Mouse (Mus musculus) neural tube, embryonic 13.5 days (tissue): ENCODE measurements around the gene Mecom. TPM values are rescaled to one million over a fixed set of nuclear protein-coding genes. Genes with fewer than 3 reads are reported as not detected.
"Not testable (repeated sequence)": the region's sequence is repeated elsewhere in the genome, so short reads cannot be mapped to it uniquely, and the experiment has no call there.

ENCODE experiments used
- ATAC-seq: fragments of 200-750 bp; cut with Nextera tagmentation; 2 replicates; pipeline ENCODE4 v1.8.0; 2017; ENCODE audit warnings: low read depth, mild to moderate bottlenecking, moderate TSS enrichment, moderate library complexity
- H3K27ac ChIP-seq: fragments of 300-500 bp; sonication (generic); replicated peaks from 2 replicates; pipeline ENCODE4 v1.5.1; 2015; ENCODE audit warnings: moderate library complexity, mild to moderate bottlenecking, inconsistent platforms
- H3K27me3 ChIP-seq: fragments of 300-500 bp; sonication (generic); 2 replicates; pipeline ENCODE4 v1.6.1; 2015; ENCODE audit warnings: mild to moderate bottlenecking, inconsistent platforms
- H3K36me3 ChIP-seq: fragments of 300-500 bp; sonication (generic); 2 replicates; pipeline ENCODE4 v1.6.1; 2015; ENCODE audit warnings: mild to moderate bottlenecking, inconsistent platforms
- H3K4me1 ChIP-seq: fragments of 300-500 bp; sonication (generic); replicated peaks from 2 replicates; pipeline ENCODE4 v1.6.1; 2015; ENCODE audit warnings: inconsistent platforms
- H3K4me2 ChIP-seq: fragments of 300-500 bp; sonication (generic); 2 replicates; pipeline ENCODE4 v1.6.1; 2015; ENCODE audit warnings: inconsistent platforms, mild to moderate bottlenecking, moderate library complexity
- H3K4me3 ChIP-seq: fragments of 300-500 bp; sonication (generic); 2 replicates; pipeline ENCODE4 v1.5.1; 2015; ENCODE audit warnings: mild to moderate bottlenecking, inconsistent platforms
- H3K9ac ChIP-seq: fragments of 300-500 bp; sonication (generic); 2 replicates; pipeline ENCODE4 v1.6.1; 2015; ENCODE audit warnings: moderate library complexity, mild to moderate bottlenecking, inconsistent platforms
- H3K9me3 ChIP-seq: fragments of 300-500 bp; sonication (generic); 2 replicates; pipeline ENCODE4 v1.6.1; 2016; ENCODE audit warnings: inconsistent platforms
- WGBS: fragments of 180-500 bp; shearing (Covaris S2); methylation state at CpG from one replicate; pipeline ENCODE4 v1.1.7; 2015; 5-methylcytosine and 5-hydroxymethylcytosine counted together
- polyA plus RNA-seq: library from polyadenylated mRNA; unstranded; fragments of >200 nt; fragmentation: Nextera tagmentation; extraction: Ambion mirVana; gene quantifications from 2 replicates; pipeline ENCODE4 v1.2.1, GENCODE M21; 2015

Mecom gene
- polyA plus RNA-seq, 1 experiment from 2014 or later: 8.9 TPM

DNA sequence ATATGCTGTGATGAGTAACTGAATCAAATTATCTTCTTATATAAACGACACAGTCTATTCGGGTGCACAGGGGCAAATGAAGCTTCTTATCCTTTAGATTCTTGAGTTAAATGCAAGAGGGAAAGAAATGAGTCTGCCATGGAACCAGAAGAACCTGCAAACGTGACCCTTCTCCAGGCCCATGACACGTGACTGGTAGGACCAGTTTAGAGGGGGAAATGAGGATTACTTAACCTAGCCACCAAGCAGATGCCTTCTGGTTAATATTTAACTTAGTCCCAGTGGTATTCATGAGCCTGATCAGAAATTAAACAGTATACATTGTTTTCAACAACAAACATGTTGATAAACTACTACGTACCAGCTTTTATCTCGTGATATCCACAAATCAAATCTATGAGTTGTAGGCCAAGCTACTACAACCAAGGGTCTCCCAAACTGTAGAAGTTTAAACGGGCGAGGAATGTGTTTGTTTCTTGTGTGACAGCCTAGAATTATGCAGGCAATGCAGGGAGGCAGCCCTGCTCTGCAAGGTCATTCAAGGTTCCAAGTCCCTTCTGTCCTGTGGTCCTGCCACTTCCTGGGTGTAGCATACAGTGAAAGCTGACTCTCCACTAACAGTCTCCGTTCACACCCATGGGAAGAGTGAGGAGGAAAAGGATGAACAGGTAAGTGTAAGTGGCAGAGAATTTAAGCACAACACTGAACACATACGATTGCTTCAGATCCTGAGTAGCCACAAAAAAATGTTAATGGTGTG, 97.4 kb downstream of the Mecom start:
- no peak overlapping the region for H3K4me3 ChIP-seq
- H3K4me2 ChIP-seq: no peak overlapping the region
- H3K4me1 ChIP-seq: 0 out of 2 replicates have a peak, but pooled peaks cover 15% of the 10 kb centered on the region
- no peak overlapping the region for H3K9ac ChIP-seq
- WGBS: 81% methylated on average over 10 of the region's 10 CpGs
- H3K27ac ChIP-seq: no peak overlapping the region
- H3K27me3 ChIP-seq: no peaks in the 10 kb centered on the region
- H3K9me3 ChIP-seq: no peaks in the 10 kb centered on the region
- no peak for ATAC-seq
- no peaks in the 10 kb centered on the region for H3K36me3 ChIP-seq

DNA sequence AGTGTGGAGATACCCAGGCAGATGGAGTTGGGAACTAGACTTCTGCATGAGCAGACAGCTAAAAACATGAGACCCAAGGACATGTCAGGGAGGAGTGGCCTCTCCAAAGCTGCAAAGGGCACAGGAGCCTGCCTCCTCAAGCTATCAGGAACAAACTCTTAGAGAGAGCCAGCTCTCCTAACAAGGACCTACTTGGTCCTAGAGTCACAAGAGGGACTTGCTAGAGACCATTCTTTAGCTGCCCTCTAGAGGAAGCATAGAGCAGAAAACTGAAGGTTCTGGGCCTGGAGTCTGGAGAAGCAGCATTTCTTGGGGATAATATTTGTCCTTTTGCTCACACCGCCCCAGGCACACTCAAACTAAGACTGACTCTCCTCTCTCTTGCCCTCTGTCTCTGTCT, 99.2 kb downstream of the Mecom start:
- Histone ChIP-seq H3K4me3 (no peak overlapping the region), H3K36me3 (no peaks in the 10 kb centered on the region), H3K27ac (no peak overlapping the region), H3K9me3 (no peaks in the 10 kb centered on the region), H3K4me1 (0 out of 2 replicates have a peak, but pooled peaks cover 10% of the 10 kb centered on the region), H3K9ac (no peak overlapping the region), H3K4me2 (no peak overlapping the region), H3K27me3 (no peaks in the 10 kb centered on the region)
- ATAC-seq: no peak
- 82% methylated on average over 1 of the region's 1 CpGs for WGBS

DNA sequence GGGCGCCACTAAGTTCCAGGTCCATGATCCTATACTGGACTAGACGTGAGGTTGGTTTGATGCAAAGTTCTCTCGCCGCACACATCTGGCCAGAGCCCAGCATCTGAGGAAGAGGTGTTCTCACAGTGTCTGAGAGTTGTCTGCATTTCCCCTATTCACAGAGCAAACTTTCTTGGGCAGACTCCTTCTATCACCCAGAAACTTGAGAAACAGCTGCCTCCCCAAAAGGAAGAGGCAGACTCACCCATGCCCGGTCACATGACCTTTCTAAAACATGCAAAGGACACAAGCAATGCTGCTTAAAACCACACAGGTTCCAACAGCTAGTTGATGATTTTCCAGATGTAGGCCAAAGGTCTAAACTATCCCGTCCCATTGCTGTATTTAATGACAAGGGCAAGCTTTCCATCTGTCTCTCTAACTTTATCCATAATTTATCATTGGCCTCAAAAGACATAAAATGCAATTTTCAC, 101.8 kb downstream of the Mecom start:
- H3K4me1 ChIP-seq: no peaks in the 10 kb centered on the region
- no peak overlapping the region for H3K4me3 ChIP-seq
- H3K36me3 ChIP-seq: no peaks in the 10 kb centered on the region
- no peak for ATAC-seq
- H3K9me3 ChIP-seq: no peaks in the 10 kb centered on the region
- H3K9ac ChIP-seq: no peak overlapping the region
- no peaks in the 10 kb centered on the region for H3K27me3 ChIP-seq
- WGBS: 93% methylated on average over 6 of the region's 6 CpGs
- H3K27ac ChIP-seq: no peak overlapping the region
- H3K4me2 ChIP-seq: no peak overlapping the region

DNA sequence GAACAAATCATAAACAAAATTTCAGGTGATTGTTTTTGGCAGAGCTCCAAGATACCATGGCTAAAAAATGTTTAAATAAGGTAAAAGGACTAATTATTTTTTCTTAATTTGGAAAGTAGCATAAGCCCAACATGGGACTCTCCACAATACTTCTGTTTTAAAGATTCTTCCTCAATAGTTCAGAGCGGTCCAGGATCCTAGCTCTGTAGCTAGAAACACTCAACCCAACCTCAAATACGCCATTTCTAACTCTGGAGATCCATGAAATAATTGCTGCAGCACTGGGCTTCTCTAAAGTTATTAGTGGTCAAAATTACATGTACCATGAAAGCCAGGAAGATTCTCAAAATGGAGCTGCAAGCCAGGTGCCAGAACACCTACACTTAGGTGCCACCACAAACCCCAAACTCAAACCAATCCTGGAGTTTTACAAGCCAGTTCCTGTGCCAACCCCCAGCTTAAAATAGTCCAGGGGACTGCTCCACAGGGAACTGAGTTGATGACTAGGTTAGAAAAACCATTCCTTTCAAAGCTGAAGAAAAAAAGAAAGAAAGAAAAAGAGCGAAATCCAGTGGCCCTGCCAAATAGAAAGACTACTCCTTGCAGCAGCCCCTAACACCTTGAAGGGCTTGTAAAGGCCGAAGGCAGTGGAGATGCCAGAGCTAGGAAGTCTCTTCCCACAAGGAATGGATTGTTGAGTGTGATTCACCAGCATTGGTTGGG, 102.4 kb downstream of the Mecom start:
- Histone ChIP-seq H3K9me3 (no peaks in the 10 kb centered on the region), H3K4me2 (no peak overlapping the region), H3K4me1 (no peaks in the 10 kb centered on the region), H3K9ac (no peak overlapping the region), H3K36me3 (no peaks in the 10 kb centered on the region), H3K4me3 (no peak overlapping the region), H3K27me3 (no peaks in the 10 kb centered on the region), H3K27ac (no peak overlapping the region)
- no peak for ATAC-seq
- WGBS: 91% methylated on average over 4 of the region's 4 CpGs

DNA sequence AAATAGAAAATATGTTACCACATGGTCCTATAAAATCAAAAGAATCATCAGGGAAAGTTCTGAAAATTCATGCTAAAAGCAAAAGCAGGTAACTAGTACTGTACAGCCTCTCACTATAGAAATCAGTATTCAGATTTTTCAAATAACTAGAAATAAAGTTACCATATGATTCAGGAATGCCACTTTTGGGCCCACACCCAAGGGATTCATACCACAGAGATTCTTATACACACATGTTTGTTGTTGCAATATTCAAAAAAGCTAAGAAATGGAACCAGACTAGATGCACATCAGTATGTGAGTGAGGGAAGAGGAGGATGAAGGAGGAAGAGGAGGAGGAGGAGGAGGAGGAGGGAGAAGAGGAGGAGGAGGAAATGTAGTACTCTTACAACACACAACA, 106.2 kb downstream of the Mecom start:
- no peak overlapping the region for H3K4me3 ChIP-seq
- no peak overlapping the region for H3K4me2 ChIP-seq
- no peak overlapping the region for H3K9ac ChIP-seq
- H3K4me1 ChIP-seq: no peaks in the 10 kb centered on the region
- H3K36me3 ChIP-seq: no peaks in the 10 kb centered on the region
- ATAC-seq: no peak
- H3K27me3 ChIP-seq: no peaks in the 10 kb centered on the region
- no peak overlapping the region for H3K27ac ChIP-seq
- H3K9me3 ChIP-seq: no peaks in the 10 kb centered on the region

DNA sequence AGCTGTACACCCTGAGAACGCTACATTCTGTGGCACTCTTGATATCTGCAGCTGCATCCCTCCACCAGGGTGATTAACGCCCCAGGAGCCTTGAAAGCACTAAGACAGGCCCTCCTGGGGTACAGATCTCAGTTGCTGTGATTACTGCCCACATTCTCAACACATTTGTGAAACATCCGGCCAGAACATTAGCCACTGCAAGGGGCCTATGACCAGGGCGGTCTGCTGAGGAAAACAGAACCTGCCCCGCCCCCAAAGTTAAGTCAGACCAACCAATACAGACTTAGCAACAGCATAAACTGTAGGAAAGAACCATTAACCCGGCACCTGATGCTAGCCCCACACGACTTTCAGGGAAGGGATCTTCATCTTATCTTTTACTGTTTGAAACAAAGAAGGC, 109.8 kb downstream of the Mecom start:
- Histone ChIP-seq H3K36me3 (no peaks in the 10 kb centered on the region), H3K4me1 (no peaks in the 10 kb centered on the region), H3K9ac (no peak overlapping the region), H3K4me3 (no peak overlapping the region), H3K9me3 (no peaks in the 10 kb centered on the region), H3K27ac (no peak overlapping the region), H3K4me2 (no peak overlapping the region), H3K27me3 (no peaks in the 10 kb centered on the region)
- no peak for ATAC-seq
- 33% methylated on average over 7 of the region's 7 CpGs for WGBS

DNA sequence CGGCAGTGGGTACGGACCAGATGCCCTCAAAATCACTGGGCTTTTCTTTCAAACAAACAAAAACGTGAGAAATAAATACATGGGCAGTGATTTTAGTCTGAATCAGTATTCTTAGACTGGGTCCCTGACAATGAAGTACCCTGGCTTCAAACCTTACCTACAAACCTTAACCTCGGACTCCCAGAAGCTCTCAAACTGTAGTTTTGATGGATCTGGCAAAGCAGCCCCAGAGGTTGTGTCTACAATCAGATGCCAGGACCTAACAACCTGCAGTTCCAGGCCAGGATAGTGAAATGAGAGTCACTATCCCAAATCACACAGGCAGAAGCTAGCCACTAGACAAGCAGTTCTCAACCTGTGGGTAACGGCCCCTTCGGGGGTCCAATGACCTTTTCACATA, 111.2 kb downstream of the Mecom start:
- 84% methylated on average over 6 of the region's 6 CpGs for WGBS
- Histone ChIP-seq H3K4me2 (no peak overlapping the region), H3K36me3 (no peaks in the 10 kb centered on the region), H3K4me3 (no peak overlapping the region), H3K27ac (no peak overlapping the region), H3K9me3 (no peaks in the 10 kb centered on the region), H3K27me3 (no peaks in the 10 kb centered on the region), H3K9ac (no peak overlapping the region), H3K4me1 (no peaks in the 10 kb centered on the region)
- no peak for ATAC-seq

DNA sequence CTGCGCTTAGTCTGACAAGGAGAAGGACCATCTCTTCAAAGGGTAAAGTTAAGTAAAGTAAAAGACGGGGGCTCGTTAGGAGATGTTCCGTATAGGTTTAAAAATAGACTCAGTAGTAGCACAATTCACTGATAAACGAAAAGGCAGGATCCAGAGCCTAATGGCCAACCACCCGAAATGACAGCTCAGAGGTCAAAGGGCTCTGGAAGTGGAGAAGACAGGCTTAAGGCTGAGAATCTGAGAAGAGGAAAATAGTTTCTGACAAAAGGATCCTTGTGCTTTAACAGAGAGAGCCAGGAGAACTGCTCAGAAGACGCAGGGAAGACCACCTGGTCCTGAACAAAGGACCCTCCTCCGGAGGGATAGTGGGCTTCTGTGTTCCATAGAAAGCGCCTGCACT, 111.7 kb downstream of the Mecom start:
- H3K9ac ChIP-seq: no peak overlapping the region
- WGBS: 62% methylated on average over 9 of the region's 9 CpGs
- H3K9me3 ChIP-seq: no peaks in the 10 kb centered on the region
- no peaks in the 10 kb centered on the region for H3K27me3 ChIP-seq
- ATAC-seq: no peak
- no peak overlapping the region for H3K4me2 ChIP-seq
- no peak overlapping the region for H3K27ac ChIP-seq
- no peaks in the 10 kb centered on the region for H3K36me3 ChIP-seq
- H3K4me3 ChIP-seq: no peak overlapping the region
- H3K4me1 ChIP-seq: no peaks in the 10 kb centered on the region

DNA sequence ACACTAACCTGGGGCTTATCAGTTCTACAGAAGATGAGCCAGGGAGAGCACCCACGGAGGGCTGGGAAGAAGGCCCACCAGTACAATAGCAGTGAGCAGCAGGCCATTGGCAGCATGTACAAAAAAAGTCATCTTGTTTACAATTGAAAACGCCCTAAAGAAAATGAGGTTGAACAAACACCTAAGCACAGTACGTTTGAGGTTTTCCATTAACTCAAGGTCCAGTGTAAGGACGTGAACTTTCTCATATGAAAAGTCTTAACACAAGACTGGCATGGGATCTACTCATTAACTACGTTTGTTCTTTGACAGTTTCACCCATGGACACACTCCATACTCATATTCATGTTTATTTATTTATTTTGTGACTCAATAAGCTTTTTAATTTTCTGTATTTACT, 118.9 kb downstream of the Mecom start:
- 86% methylated on average over 5 of the region's 5 CpGs for WGBS

DNA sequence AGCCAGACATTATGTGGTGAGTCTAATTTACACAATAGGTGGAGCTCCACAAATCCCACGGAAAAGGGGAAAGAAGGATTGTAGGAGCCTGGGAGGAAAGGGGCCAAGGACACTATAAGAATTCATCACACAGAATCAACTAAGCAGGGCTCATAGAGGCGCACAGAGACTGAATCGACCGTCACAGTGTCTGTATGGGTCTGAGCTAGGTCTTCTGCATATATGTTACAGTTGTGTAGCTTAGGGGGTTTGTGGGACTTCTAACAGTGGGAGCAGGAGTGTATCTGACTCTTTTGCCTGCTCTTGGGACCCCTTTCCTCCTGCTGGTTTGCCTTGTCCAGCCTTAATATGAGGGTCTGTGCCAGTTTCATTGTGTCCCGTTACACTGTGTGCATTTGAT, 123.8 kb downstream of the Mecom start:
- Histone ChIP-seq H3K27me3 (no peaks in the 10 kb centered on the region), H3K4me1 (no peaks in the 10 kb centered on the region), H3K4me3 (no peak overlapping the region), H3K9me3 (no peaks in the 10 kb centered on the region), H3K27ac (no peak overlapping the region), H3K4me2 (no peak overlapping the region), H3K9ac (no peak overlapping the region), H3K36me3 (no peaks in the 10 kb centered on the region)
- no peak for ATAC-seq
- WGBS: 89% methylated on average over 5 of the region's 5 CpGs

More for the DNA sequence above, 118.9 kb downstream of the Mecom start:
- Histone ChIP-seq H3K9me3 (no peaks in the 10 kb centered on the region), H3K4me1 (no peaks in the 10 kb centered on the region), H3K36me3 (no peaks in the 10 kb centered on the region), H3K27ac (no peak overlapping the region), H3K9ac (no peak overlapping the region), H3K4me3 (no peak overlapping the region), H3K4me2 (no peak overlapping the region), H3K27me3 (no peaks in the 10 kb centered on the region)
- no peak for ATAC-seq

DNA sequence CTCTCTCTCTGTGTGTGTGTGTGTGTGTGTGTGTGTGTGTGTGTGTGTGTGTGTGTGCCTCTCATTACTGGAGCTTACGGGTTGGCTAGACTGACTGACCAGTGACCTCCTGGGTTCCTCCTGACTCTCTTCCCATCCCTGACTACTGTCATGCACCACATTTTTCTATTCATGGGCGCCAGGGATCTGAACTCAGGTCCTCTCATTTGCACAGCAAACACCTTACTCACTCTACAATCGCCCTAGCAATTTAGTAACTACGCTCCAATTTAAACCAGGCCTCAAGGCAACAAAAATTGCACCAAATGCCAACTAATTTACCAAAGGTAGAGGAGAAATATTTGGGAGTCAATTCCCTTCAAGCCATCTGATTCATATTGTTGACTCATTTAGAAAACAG, 125.9 kb downstream of the Mecom start:
- not testable (repeated sequence) for H3K9me3 ChIP-seq, H3K4me2 ChIP-seq, H3K9ac ChIP-seq, H3K27ac ChIP-seq, H3K36me3 ChIP-seq, H3K4me3 ChIP-seq, H3K27me3 ChIP-seq, ATAC-seq, H3K4me1 ChIP-seq
- WGBS: 87% methylated on average over 4 of the region's 4 CpGs

DNA sequence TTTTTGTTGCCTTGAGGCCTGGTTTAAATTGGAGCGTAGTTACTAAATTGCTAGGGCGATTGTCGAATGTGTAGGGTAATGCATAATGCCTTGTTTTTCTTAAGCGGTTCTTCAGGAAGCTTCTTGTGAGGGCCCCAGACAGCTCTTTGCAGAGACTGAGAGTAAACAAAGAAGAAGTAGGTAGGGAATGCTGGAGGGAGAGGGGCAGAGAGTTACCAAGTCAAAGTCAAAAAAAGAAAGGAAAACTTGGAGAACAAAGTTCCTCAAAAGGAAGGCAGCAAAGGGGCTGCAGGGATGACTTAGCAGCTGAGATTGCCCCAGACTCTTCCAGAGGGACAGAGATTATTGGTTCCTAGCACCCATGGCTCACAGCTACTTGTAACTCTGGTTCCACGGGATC, 126.9 kb downstream of the Mecom start:
- Histone ChIP-seq H3K9me3 (no peaks in the 10 kb centered on the region), H3K4me2 (no peak overlapping the region), H3K9ac (no peak overlapping the region), H3K36me3 (no peaks in the 10 kb centered on the region), H3K4me1 (peaks cover 13% of the 10 kb centered on the region), H3K4me3 (no peak overlapping the region), H3K27me3 (no peaks in the 10 kb centered on the region), H3K27ac (no peak overlapping the region)
- WGBS: 80% methylated on average over 5 of the region's 5 CpGs
- no peak for ATAC-seq
